ENCODE assay signal across 8 mouse cellular contexts in the genomic region with DNA sequence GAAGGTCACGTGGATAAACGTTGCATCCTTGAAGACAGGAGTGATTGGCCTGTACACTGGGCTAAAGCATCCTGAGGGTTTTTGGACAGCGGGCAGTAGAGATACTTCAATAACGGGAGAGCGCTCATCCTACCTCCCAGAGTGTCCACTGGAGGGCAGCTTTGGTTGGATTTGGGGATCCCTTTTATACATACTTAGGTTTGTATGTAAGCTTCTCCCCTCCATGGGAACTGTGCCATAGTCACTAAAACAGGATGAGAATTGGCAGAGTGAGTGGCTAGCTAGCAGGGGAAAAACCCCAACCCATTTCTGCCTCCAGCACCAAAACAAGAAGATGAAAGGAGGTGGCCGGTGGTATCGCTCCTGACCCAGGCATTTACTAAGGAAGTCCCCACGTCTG. TPM values are rescaled to one million over a fixed set of nuclear protein-coding genes. Genes with fewer than 3 reads are reported as not detected.
DNase-seq lines count a peak whose midpoint lies in the region; ATAC-seq and TF ChIP-seq lines count a peak whose summit lies in the region.

No protein-coding gene starts in this region.

- H3K27me3 ChIP-seq in lung, embryonic 14.5 days (ENCODE audit: insufficient read depth, low read length): no peaks in the 10 kb centered on the region
- H3K27me3 ChIP-seq in embryonic facial prominence, embryonic 11.5 days (ENCODE audit: control insufficient read depth, insufficient read depth, low read length): no peaks in the 10 kb centered on the region
- no peaks in the 10 kb centered on the region for H3K27me3 ChIP-seq in intestine, embryonic 16.5 days (replicated peaks; ENCODE audit: control insufficient read depth, insufficient read depth, low read length)
- H3K27me3 ChIP-seq in midbrain, embryonic 16.5 days (ENCODE audit: control insufficient read depth, insufficient read depth, low read depth, low read length): no peaks in the 10 kb centered on the region

- H3K9me3 ChIP-seq in lung, embryonic 14.5 days (ENCODE audit: low read depth, low read length): no peaks in the 10 kb centered on the region
- H3K9me3 ChIP-seq in embryonic facial prominence, embryonic 11.5 days (replicated peaks; ENCODE audit: control insufficient read depth, low read length): no peaks in the 10 kb centered on the region
- no peaks in the 10 kb centered on the region for H3K9me3 ChIP-seq in intestine, embryonic 16.5 days (ENCODE audit: control insufficient read depth, low read length)
- H3K9me3 ChIP-seq in midbrain, embryonic 16.5 days (replicated peaks; ENCODE audit: control insufficient read depth, low read length, poor library complexity, severe bottlenecking): no peaks in the 10 kb centered on the region

- H3K4me2 ChIP-seq in lung, embryonic 14.5 days: 0 out of 2 replicates have a peak overlapping the region, but pooled peaks have one; percentile 1
- no peak overlapping the region for H3K4me2 ChIP-seq in embryonic facial prominence, embryonic 11.5 days (ENCODE audit: low read depth, low read length)
- 0 out of 2 replicates have a peak overlapping the region, but pooled peaks have one; percentile 33 for H3K4me2 ChIP-seq in intestine, embryonic 16.5 days (ENCODE audit: low read depth, low read length)
- H3K4me2 ChIP-seq in midbrain, embryonic 16.5 days (ENCODE audit: low read length): no peak overlapping the region

- no peak overlapping the region for H3K9ac ChIP-seq in lung, embryonic 14.5 days
- H3K9ac ChIP-seq in embryonic facial prominence, embryonic 11.5 days (replicated peaks; ENCODE audit: low read length): no peak overlapping the region
- H3K9ac ChIP-seq in intestine, embryonic 16.5 days (ENCODE audit: low read depth, low read length): no peak overlapping the region
- no peak overlapping the region for H3K9ac ChIP-seq in midbrain, embryonic 16.5 days (ENCODE audit: low read depth, low read length)

- H3K36me3 ChIP-seq in lung, embryonic 14.5 days (ENCODE audit: insufficient read depth): peaks cover 31% of the 10 kb centered on the region
- peaks cover 6% of the 10 kb centered on the region for H3K36me3 ChIP-seq in embryonic facial prominence, embryonic 11.5 days (replicated peaks; ENCODE audit: control insufficient read depth, insufficient read depth, low read depth, low read length)
- H3K36me3 ChIP-seq in intestine, embryonic 16.5 days (ENCODE audit: control insufficient read depth, insufficient read depth, low read length): peaks cover 2% of the 10 kb centered on the region; the same call in 1 of the 2 replicates
- H3K36me3 ChIP-seq in midbrain, embryonic 16.5 days (ENCODE audit: control insufficient read depth, insufficient read depth, low read length): peaks cover 5% of the 10 kb centered on the region; the same call in 1 of the 2 replicates

- ATAC-seq in lung, embryonic 14.5 days (ENCODE audit: insufficient read depth): peak; percentile 48; the same call in 1 of the 2 replicates
- ATAC-seq in embryonic facial prominence, embryonic 11.5 days (replicated peaks; ENCODE audit: insufficient number of reproducible peaks, low FRiP score, low TSS enrichment, low read depth): no peak
- peak; percentile 6; the same call in 1 of the 2 replicates for ATAC-seq in intestine, embryonic 16.5 days
- ATAC-seq in megakaryocyte-erythroid progenitor cell, adult 5-6 weeks (replicated peaks; ENCODE audit: low FRiP score, low TSS enrichment, poor library complexity, severe bottlenecking): 0 out of 2 replicates have a peak, but pooled peaks have one; percentile 16
- ATAC-seq in midbrain, embryonic 16.5 days: no peak

- peak; percentile 60 for TF ChIP-seq CTCF in lung, embryonic 14.5 days (IDR thresholded peaks at IDR 0.05; ENCODE audit: low read depth)

- no peak overlapping the region for H3K4me3 ChIP-seq in lung, embryonic 14.5 days (ENCODE audit: low read depth, low read length)
- no peak overlapping the region for H3K4me3 ChIP-seq in embryonic facial prominence, embryonic 11.5 days (ENCODE audit: low read depth, low read length)
- no peak overlapping the region for H3K4me3 ChIP-seq in intestine, embryonic 16.5 days (ENCODE audit: low read length)
- H3K4me3 ChIP-seq in midbrain, embryonic 16.5 days (ENCODE audit: low read depth, low read length): no peak overlapping the region

- peak; percentile 76 for DNase-seq in lung, embryonic 14.5 days
- no peak for DNase-seq in lung, postnatal 25 days (ENCODE audit: low spot score)
- DNase-seq in embryonic facial prominence, embryonic 11.5 days (ENCODE audit: low spot score): peak; percentile 24
- DNase-seq in left cerebral cortex, adult 9 months (ENCODE audit: low spot score in 2 of 2): no peak
- DNase-seq in cerebellum, adult 9-10 months: no peak

- no peak overlapping the region for H3K27ac ChIP-seq in lung, embryonic 14.5 days (ENCODE audit: low read depth)
- no peak overlapping the region for H3K27ac ChIP-seq in embryonic facial prominence, embryonic 11.5 days (replicated peaks; ENCODE audit: low read depth, low read length)
- no peak overlapping the region for H3K27ac ChIP-seq in intestine, embryonic 16.5 days (ENCODE audit: low read length)
- H3K27ac ChIP-seq in midbrain, embryonic 16.5 days (ENCODE audit: low read length): no peak overlapping the region

- 43% methylated on average over 8 of the region's 8 CpGs for WGBS in lung, embryonic 14.5 days
- WGBS in embryonic facial prominence, embryonic 11.5 days: 42% methylated on average over 8 of the region's 8 CpGs
- 44% methylated on average over 8 of the region's 8 CpGs for WGBS in intestine, embryonic 16.5 days
- WGBS in midbrain, embryonic 16.5 days: 46% methylated on average over 8 of the region's 8 CpGs

- H3K4me1 ChIP-seq in lung, embryonic 14.5 days (ENCODE audit: insufficient read depth): no peaks in the 10 kb centered on the region
- no peaks in the 10 kb centered on the region for H3K4me1 ChIP-seq in embryonic facial prominence, embryonic 11.5 days (ENCODE audit: control insufficient read depth, insufficient read depth, low read length)
- 0 out of 2 replicates have a peak, but pooled peaks cover 2% of the 10 kb centered on the region for H3K4me1 ChIP-seq in intestine, embryonic 16.5 days (ENCODE audit: control insufficient read depth, insufficient read depth, low read length)
- H3K4me1 ChIP-seq in midbrain, embryonic 16.5 days (ENCODE audit: control insufficient read depth, insufficient read depth, low read length): no peaks in the 10 kb centered on the region

RNA-seq across cellular contexts. Expression of a gene that starts 7.0 kb away (rescaled TPM):
- 83.7 and 92.5 TPM in 2 replicates for polyA plus RNA-seq in lung, embryonic 14.5 days (2014; fragmentation: Nextera tagmentation; extraction: Ambion mirVana)
- polyA plus RNA-seq in embryonic facial prominence, embryonic 11.5 days (2014; fragmentation: Nextera tagmentation; extraction: Ambion mirVana): 92.7 and 106 TPM in 2 replicates
- 63.8 and 73.2 TPM in 2 replicates for polyA plus RNA-seq in intestine, embryonic 16.5 days (2015; fragmentation: Nextera tagmentation; extraction: Ambion mirVana)
- total RNA-seq in megakaryocyte-erythroid progenitor cell, adult 5-6 weeks (2014; fragmentation: Nextera tagmentation): 57.0 and 70.4 TPM in 2 replicates
- 21.1 and 34.2 TPM in 2 replicates for total RNA-seq in megakaryocyte-erythroid progenitor cell, adult 5-6 weeks (2017)
- polyA plus RNA-seq in midbrain, embryonic 16.5 days (2015; fragmentation: Nextera tagmentation; extraction: Ambion mirVana): 68.3 and 71.7 TPM in 2 replicates

RNA-seq across cellular contexts. Expression of a gene that starts 18.2 kb away (rescaled TPM):
- 0.08 TPM in 1 of 2 replicates, not detected in the other for polyA plus RNA-seq in lung, embryonic 14.5 days (2014; fragmentation: Nextera tagmentation; extraction: Ambion mirVana)
- polyA plus RNA-seq in embryonic facial prominence, embryonic 11.5 days (2014; fragmentation: Nextera tagmentation; extraction: Ambion mirVana): 0.08 TPM in 1 of 2 replicates, not detected in the other
- 0.05 TPM in 1 of 2 replicates, not detected in the other for polyA plus RNA-seq in intestine, embryonic 16.5 days (2015; fragmentation: Nextera tagmentation; extraction: Ambion mirVana)
- total RNA-seq in megakaryocyte-erythroid progenitor cell, adult 5-6 weeks (2014; fragmentation: Nextera tagmentation): not detected in 2 replicates
- not detected in 2 replicates for total RNA-seq in megakaryocyte-erythroid progenitor cell, adult 5-6 weeks (2017)
- polyA plus RNA-seq in midbrain, embryonic 16.5 days (2015; fragmentation: Nextera tagmentation; extraction: Ambion mirVana): 4.7 and 5.0 TPM in 2 replicates

RNA-seq across cellular contexts. Expression of a gene that starts 23.7 kb away (rescaled TPM):
- polyA plus RNA-seq in lung, embryonic 14.5 days (2014; fragmentation: Nextera tagmentation; extraction: Ambion mirVana): 1.1 TPM in 2 replicates
- polyA plus RNA-seq in embryonic facial prominence, embryonic 11.5 days (2014; fragmentation: Nextera tagmentation; extraction: Ambion mirVana): 0.33 and 0.38 TPM in 2 replicates
- 1.8 and 2.0 TPM in 2 replicates for polyA plus RNA-seq in intestine, embryonic 16.5 days (2015; fragmentation: Nextera tagmentation; extraction: Ambion mirVana)
- total RNA-seq in megakaryocyte-erythroid progenitor cell, adult 5-6 weeks (2014; fragmentation: Nextera tagmentation): 6.4 and 11.9 TPM in 2 replicates
- 3.4 TPM in 1 of 2 replicates, not detected in the other for total RNA-seq in megakaryocyte-erythroid progenitor cell, adult 5-6 weeks (2017)
- 0.26 TPM in 1 of 2 replicates, not detected in the other for polyA plus RNA-seq in midbrain, embryonic 16.5 days (2015; fragmentation: Nextera tagmentation; extraction: Ambion mirVana)

RNA-seq across cellular contexts. Expression of a gene that starts 31.0 kb away (rescaled TPM):
- polyA plus RNA-seq in lung, embryonic 14.5 days (2014; fragmentation: Nextera tagmentation; extraction: Ambion mirVana): 10.4 and 10.9 TPM in 2 replicates
- 3.1 TPM in 2 replicates for polyA plus RNA-seq in embryonic facial prominence, embryonic 11.5 days (2014; fragmentation: Nextera tagmentation; extraction: Ambion mirVana)
- polyA plus RNA-seq in intestine, embryonic 16.5 days (2015; fragmentation: Nextera tagmentation; extraction: Ambion mirVana): 14.9 and 16.2 TPM in 2 replicates
- total RNA-seq in megakaryocyte-erythroid progenitor cell, adult 5-6 weeks (2014; fragmentation: Nextera tagmentation): 22.5 and 26.6 TPM in 2 replicates
- total RNA-seq in megakaryocyte-erythroid progenitor cell, adult 5-6 weeks (2017): 4.8 and 10.8 TPM in 2 replicates
- polyA plus RNA-seq in midbrain, embryonic 16.5 days (2015; fragmentation: Nextera tagmentation; extraction: Ambion mirVana): 1.2 and 1.3 TPM in 2 replicates

Comparison
In these comparisons a context has a peak if more than half of its experiments do, and no peak if none do; other contexts are left out.
1. DNase-seq: peak in lung, embryonic 14.5 days (single experiment) and embryonic facial prominence, embryonic 11.5 days (single experiment); none in lung, postnatal 25 days (single experiment), left cerebral cortex, adult 9 months (0 of 2) and cerebellum, adult 9-10 months (single experiment).
2. ATAC-seq: peak in lung, embryonic 14.5 days (single experiment), intestine, embryonic 16.5 days (single experiment) and megakaryocyte-erythroid progenitor cell, adult 5-6 weeks (single experiment); none in embryonic facial prominence, embryonic 11.5 days (single experiment) and midbrain, embryonic 16.5 days (single experiment).
3. H3K4me2 ChIP-seq: peak in lung, embryonic 14.5 days (single experiment) and intestine, embryonic 16.5 days (single experiment); none in embryonic facial prominence, embryonic 11.5 days (single experiment) and midbrain, embryonic 16.5 days (single experiment).